Mouse (Mus musculus): ENCODE data around the gene Snd1.
"Not testable (repeated sequence)": the region's sequence is repeated elsewhere in the genome, so short reads cannot be mapped to it uniquely, and the experiment has no call there.

Gene Snd1

GRCm38 (mm10) chr6:28486471-28486870 is 11.5 kb downstream of the Snd1 start:
- DNase-seq: peak; percentile 37

- DNase-seq: peak; percentile 15
Observed at GRCm38 (mm10) chr6:28486905-28487304, 12.0 kb downstream of the Snd1 start.

GRCm38 (mm10) chr6:28488204-28488851 is 13.4 kb downstream of the Snd1 start:
- no peak for DNase-seq

- DNase-seq: peak; percentile 83
Observed at GRCm38 (mm10) chr6:28490612-28491011, 15.7 kb downstream of the Snd1 start.

GRCm38 (mm10) chr6:28491198-28491597 is 16.3 kb downstream of the Snd1 start:
- peak; percentile 70 for DNase-seq

GRCm38 (mm10) chr6:28497837-28498236 is 22.9 kb downstream of the Snd1 start:
- DNase-seq: peak; percentile 96

GRCm38 (mm10) chr6:28502576-28502975 is 27.6 kb downstream of the Snd1 start:
- no peak for DNase-seq

GRCm38 (mm10) chr6:28503148-28503547 is 28.2 kb downstream of the Snd1 start:
- DNase-seq: no peak

- peak; percentile 74 for DNase-seq
Observed at GRCm38 (mm10) chr6:28504611-28505010, 29.7 kb downstream of the Snd1 start.

GRCm38 (mm10) chr6:28507759-28508158 is 32.8 kb downstream of the Snd1 start:
- peak; percentile 69 for DNase-seq

GRCm38 (mm10) chr6:28514195-28514594 is 39.3 kb downstream of the Snd1 start:
- DNase-seq: no peak

GRCm38 (mm10) chr6:28514830-28515350 is 40.0 kb downstream of the Snd1 start:
- no peak for DNase-seq

- no peak for DNase-seq
Observed at GRCm38 (mm10) chr6:28516618-28517017, 41.7 kb downstream of the Snd1 start.

- DNase-seq: no peak
Observed at GRCm38 (mm10) chr6:28517050-28517449, 42.1 kb downstream of the Snd1 start.

- DNase-seq: no peak
Observed at GRCm38 (mm10) chr6:28519426-28519825, 44.5 kb downstream of the Snd1 start.

- DNase-seq: not testable (repeated sequence)
Observed at GRCm38 (mm10) chr6:28520787-28521186, 45.8 kb downstream of the Snd1 start.

- DNase-seq: no peak
Observed at GRCm38 (mm10) chr6:28521416-28521815, 46.5 kb downstream of the Snd1 start.

- no peak for DNase-seq
Observed at GRCm38 (mm10) chr6:28525589-28525988, 50.6 kb downstream of the Snd1 start.

GRCm38 (mm10) chr6:28527459-28527858 is 52.5 kb downstream of the Snd1 start:
- no peak for DNase-seq

GRCm38 (mm10) chr6:28528208-28528607 is 53.3 kb downstream of the Snd1 start:
- no peak for DNase-seq

GRCm38 (mm10) chr6:28536464-28536863 is 61.5 kb downstream of the Snd1 start:
- DNase-seq: no peak

GRCm38 (mm10) chr6:28537851-28538527 is 63.0 kb downstream of the Snd1 start:
- DNase-seq: no peak

GRCm38 (mm10) chr6:28542298-28542701 is 67.4 kb downstream of the Snd1 start:
- no peak for DNase-seq

- DNase-seq: no peak
Observed at GRCm38 (mm10) chr6:28546943-28547342, 72.0 kb downstream of the Snd1 start.
